20 mouse cellular contexts compared by ENCODE assay signal in the genomic region with DNA sequence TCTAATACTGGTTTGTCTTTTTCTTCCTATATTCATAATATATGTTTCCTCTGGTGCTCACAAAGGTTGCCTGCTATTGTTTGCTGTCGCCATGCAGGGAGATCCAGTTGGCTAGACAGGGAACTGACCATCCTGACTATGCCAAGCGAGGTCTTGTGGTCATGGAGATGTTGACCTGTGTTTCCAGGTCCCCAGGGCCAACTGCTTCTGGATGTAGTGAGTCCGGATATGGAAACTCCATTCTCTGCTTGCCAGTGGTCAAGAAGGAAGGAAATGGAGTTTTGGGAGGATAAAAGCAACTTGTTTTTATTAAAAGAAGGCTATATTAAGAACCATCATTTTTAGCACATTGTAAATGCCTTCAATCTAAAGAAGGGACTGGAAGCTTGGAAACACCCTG.
DNase-seq lines count a peak whose midpoint lies in the region; ATAC-seq and TF ChIP-seq lines count a peak whose summit lies in the region.
"Had no signal": no experiment of that assay in that cellular context is flagged by ENCODE, and none has a peak within 500 bp of the region (broad histone marks: within the 10 kb centered on the region; RNA-seq: fewer than 3 reads in every experiment).

No protein-coding gene starts in this region.

- H3K4me3 ChIP-seq in embryonic facial prominence, embryonic 14.5 days (ENCODE audit: low read depth, low read length): no peak overlapping the region
- H3K4me3 ChIP-seq in embryonic facial prominence, embryonic 10.5 days: no peak overlapping the region
- H3K4me3 ChIP-seq in kidney, embryonic 14.5 days (ENCODE audit: low read length): no peak overlapping the region
- no peak overlapping the region for H3K4me3 ChIP-seq in kidney, embryonic 15.5 days (replicated peaks)
- no peak overlapping the region for H3K4me3 ChIP-seq in layer of hippocampus, adult 2 months
- H3K4me3 ChIP-seq: erythroblast, embryonic 14.5 days; hindbrain, embryonic 13.5 days; liver, embryonic 12.5 days; lung, embryonic 15.5 days; midbrain, embryonic 13.5 days; myocyte had no signal

- TF ChIP-seq CTCF in layer of hippocampus, adult 2 months (conservative IDR thresholded peaks at IDR 0.05): no peak

- no peak overlapping the region for H3K27ac ChIP-seq in embryonic facial prominence, embryonic 14.5 days (replicated peaks; ENCODE audit: low read depth, low read length)
- H3K27ac ChIP-seq in embryonic facial prominence, embryonic 10.5 days (replicated peaks): no peak overlapping the region
- H3K27ac ChIP-seq in kidney, embryonic 14.5 days (ENCODE audit: low read depth, low read length): no peak overlapping the region
- peak overlapping the region; percentile 41; the same call in 1 of the 2 replicates for H3K27ac ChIP-seq in kidney, embryonic 15.5 days
- no peak overlapping the region; the same call in 1 of the 2 replicates for H3K27ac ChIP-seq in layer of hippocampus, adult 2 months
- H3K27ac ChIP-seq: hindbrain, embryonic 13.5 days; liver, embryonic 12.5 days; lung, embryonic 15.5 days; midbrain, embryonic 13.5 days had no signal

- no peak for ATAC-seq in embryonic facial prominence, embryonic 14.5 days (ENCODE audit: low read depth)
- no peak for ATAC-seq in kidney, embryonic 14.5 days (ENCODE audit: low FRiP score, low TSS enrichment)
- ATAC-seq in kidney, embryonic 15.5 days (replicated peaks; ENCODE audit: low FRiP score): no peak
- ATAC-seq: forebrain, embryonic 16.5 days; liver, embryonic 12.5 days; midbrain, embryonic 13.5 days had no signal

- H3K4me2 ChIP-seq in embryonic facial prominence, embryonic 14.5 days (ENCODE audit: low read depth, low read length): no peak overlapping the region
- H3K4me2 ChIP-seq in kidney, embryonic 14.5 days (replicated peaks; ENCODE audit: low read depth, low read length): no peak overlapping the region
- H3K4me2 ChIP-seq in kidney, embryonic 15.5 days: no peak overlapping the region
- H3K4me2 ChIP-seq: hindbrain, embryonic 13.5 days; liver, embryonic 12.5 days; lung, embryonic 15.5 days; midbrain, embryonic 13.5 days had no signal

- DNase-seq in embryonic facial prominence, embryonic 14.5 days (ENCODE audit: low spot score): peak; percentile 41
- DNase-seq in embryonic facial prominence, embryonic 10.5 days (ENCODE audit: low spot score): no peak
- DNase-seq in kidney, adult 11 months: peak; percentile 60
- no peak for DNase-seq in layer of hippocampus, adult 2 months (ENCODE audit: low spot score in 2 of 2)
- DNase-seq in layer of hippocampus, postnatal 10 days (ENCODE audit: low spot score in 2 of 2): no peak
- DNase-seq: B cell, adult 2 months; cerebellum, adult 11 months; cerebellum, postnatal 14 days; retina, postnatal 1 day; right cerebral cortex, postnatal 4 days; thymus, postnatal 4 days had no signal

- H3K9me3 ChIP-seq in embryonic facial prominence, embryonic 14.5 days (ENCODE audit: control insufficient read depth, low read length): no peaks in the 10 kb centered on the region
- no peaks in the 10 kb centered on the region for H3K9me3 ChIP-seq in embryonic facial prominence, embryonic 10.5 days
- no peaks in the 10 kb centered on the region for H3K9me3 ChIP-seq in kidney, embryonic 14.5 days (ENCODE audit: control insufficient read depth, low read length)
- no peaks in the 10 kb centered on the region for H3K9me3 ChIP-seq in kidney, embryonic 15.5 days (replicated peaks)
- H3K9me3 ChIP-seq: hindbrain, embryonic 13.5 days; liver, embryonic 12.5 days; lung, embryonic 15.5 days; midbrain, embryonic 13.5 days had no signal

- peaks cover 39% of the 10 kb centered on the region for H3K4me1 ChIP-seq in embryonic facial prominence, embryonic 14.5 days (ENCODE audit: control insufficient read depth, insufficient read depth, low read length)
- peaks cover 45% of the 10 kb centered on the region for H3K4me1 ChIP-seq in embryonic facial prominence, embryonic 10.5 days
- H3K4me1 ChIP-seq in kidney, embryonic 14.5 days (ENCODE audit: control insufficient read depth, insufficient read depth, low read length): peaks cover 30% of the 10 kb centered on the region
- peaks cover 52% of the 10 kb centered on the region for H3K4me1 ChIP-seq in kidney, embryonic 15.5 days

- H3K27me3 ChIP-seq in embryonic facial prominence, embryonic 14.5 days (replicated peaks; ENCODE audit: control insufficient read depth, insufficient read depth, low read length): no peaks in the 10 kb centered on the region
- no peaks in the 10 kb centered on the region for H3K27me3 ChIP-seq in embryonic facial prominence, embryonic 10.5 days (replicated peaks; ENCODE audit: low read depth, poor library complexity, severe bottlenecking)
- no peaks in the 10 kb centered on the region for H3K27me3 ChIP-seq in kidney, embryonic 14.5 days (ENCODE audit: control insufficient read depth, insufficient read depth, low read length)
- no peaks in the 10 kb centered on the region for H3K27me3 ChIP-seq in kidney, embryonic 15.5 days
- H3K27me3 ChIP-seq: hindbrain, embryonic 13.5 days; liver, embryonic 12.5 days; lung, embryonic 15.5 days; midbrain, embryonic 13.5 days had no signal

- WGBS in embryonic facial prominence, embryonic 14.5 days: 74% methylated on average over 3 of the region's 3 CpGs
- 73% methylated on average over 3 of the region's 3 CpGs for WGBS in embryonic facial prominence, embryonic 10.5 days
- WGBS in kidney, embryonic 14.5 days: 67% methylated on average over 3 of the region's 3 CpGs
- 54% methylated on average over 3 of the region's 3 CpGs for WGBS in kidney, embryonic 15.5 days

- H3K9ac ChIP-seq in embryonic facial prominence, embryonic 14.5 days (ENCODE audit: low read depth, low read length): no peak overlapping the region
- no peak overlapping the region for H3K9ac ChIP-seq in kidney, embryonic 14.5 days (ENCODE audit: low read depth, low read length)
- no peak overlapping the region for H3K9ac ChIP-seq in kidney, embryonic 15.5 days
- H3K9ac ChIP-seq: hindbrain, embryonic 13.5 days; liver, embryonic 12.5 days; lung, embryonic 15.5 days; midbrain, embryonic 13.5 days had no signal

- H3K36me3 ChIP-seq in embryonic facial prominence, embryonic 14.5 days (ENCODE audit: control insufficient read depth, insufficient read depth, low read length): no peaks in the 10 kb centered on the region
- H3K36me3 ChIP-seq in embryonic facial prominence, embryonic 10.5 days (replicated peaks): no peaks in the 10 kb centered on the region
- no peaks in the 10 kb centered on the region for H3K36me3 ChIP-seq in kidney, embryonic 14.5 days (ENCODE audit: control insufficient read depth, insufficient read depth, low read length)
- no peaks in the 10 kb centered on the region for H3K36me3 ChIP-seq in kidney, embryonic 15.5 days
- H3K36me3 ChIP-seq: liver, embryonic 12.5 days; lung, embryonic 15.5 days; midbrain, embryonic 13.5 days had no signal

Comparison
In these comparisons a context has a peak if more than half of its experiments do, and no peak if none do; other contexts are left out.
1. DNase-seq: peak in embryonic facial prominence, embryonic 14.5 days (single experiment) and kidney, adult 11 months (single experiment); none in embryonic facial prominence, embryonic 10.5 days (single experiment), layer of hippocampus, adult 2 months (0 of 2) and layer of hippocampus, postnatal 10 days (0 of 2).